Mouse (Mus musculus) neural tube, embryonic 11.5 days (tissue): ENCODE measurements at regions not wholly inside any gene's neighbourhood (a gene's known extent, or its start where the extent isn't known, plus 50 kb on each side); places are given as distances from the start of the nearest gene placed in this dataset.

Experiments used
- ATAC-seq: fragments of 200-750 bp; cut with Nextera tagmentation; 2 replicates; pipeline ENCODE4 v1.8.0; 2017; ENCODE audit warnings: moderate number of reproducible peaks, mild to moderate bottlenecking, moderate TSS enrichment, moderate library complexity; ENCODE audit not compliant: insufficient read depth, low FRiP score, low TSS enrichment
- DNase-seq: peaks from one replicate; pipeline ENCODE4 v3.0.0-alpha.2; 2015; ENCODE audit warnings: low spot score
- H3K27ac ChIP-seq: fragments of 300-500 bp; sonication (generic); 2 replicates; pipeline ENCODE4 v1.5.1; 2014; ENCODE audit warnings: low read depth, mild to moderate bottlenecking, low read length
- H3K27me3 ChIP-seq: fragments of 300-500 bp; sonication (generic); 2 replicates; pipeline ENCODE4 v1.6.1; 2014; ENCODE audit warnings: mild to moderate bottlenecking, low read length, mixed read lengths; ENCODE audit not compliant: control insufficient read depth, insufficient read depth
- H3K36me3 ChIP-seq: fragments of 300-500 bp; sonication (generic); 2 replicates; pipeline ENCODE4 v1.6.1; 2014; ENCODE audit warnings: mild to moderate bottlenecking, low read length, moderate library complexity, mixed read lengths; ENCODE audit not compliant: control insufficient read depth, insufficient read depth
- H3K4me1 ChIP-seq: fragments of 300-500 bp; sonication (generic); 2 replicates; pipeline ENCODE4 v1.6.1; 2014; ENCODE audit warnings: low read length, mixed read lengths; ENCODE audit not compliant: control insufficient read depth, insufficient read depth
- H3K4me2 ChIP-seq: fragments of 300-500 bp; sonication (generic); 2 replicates; pipeline ENCODE4 v1.6.1; 2014; ENCODE audit warnings: low read depth, mild to moderate bottlenecking, moderate library complexity
- H3K4me3 ChIP-seq: fragments of 300-500 bp; sonication (generic); 2 replicates; pipeline ENCODE4 v1.5.1; 2014; ENCODE audit warnings: low read depth, low read length
- H3K9ac ChIP-seq: fragments of 300-500 bp; sonication (generic); 2 replicates; pipeline ENCODE4 v1.6.1; 2014; ENCODE audit warnings: mild to moderate bottlenecking, low read length
- H3K9me3 ChIP-seq: fragments of 300-500 bp; sonication (generic); 2 replicates; pipeline ENCODE4 v1.6.1; 2016; ENCODE audit warnings: low read length; ENCODE audit not compliant: control insufficient read depth
- WGBS: fragments of 180-500 bp; shearing (Covaris S2); extraction: QIAGEN DNeasy Blood & Tissue Kit; methylation state at CpG from one replicate; pipeline ENCODE4 v1.1.7; 2014; 5-methylcytosine and 5-hydroxymethylcytosine counted together

GRCm38 (mm10) chr2:128438897-128439296 lies 152.1 kb upstream of the Spdye4c start:
- ATAC-seq (no peak), DNase-seq (no peak)
- Histone ChIP-seq H3K27ac (no peak overlapping the region), H3K4me1 (0 out of 2 replicates have a peak, but pooled peaks cover 3% of the 10 kb centered on the region), H3K36me3 (no peaks in the 10 kb centered on the region), H3K4me3 (no peak overlapping the region), H3K9me3 (no peaks in the 10 kb centered on the region), H3K9ac (no peak overlapping the region), H3K27me3 (no peaks in the 10 kb centered on the region), H3K4me2 (no peak overlapping the region)
- 96% methylated on average over 2 of the region's 2 CpGs for WGBS

- DNase-seq (no peak), ATAC-seq (no peak)
- Histone ChIP-seq H3K27me3 (no peaks in the 10 kb centered on the region), H3K27ac (no peak overlapping the region), H3K4me2 (no peak overlapping the region), H3K9ac (no peak overlapping the region), H3K36me3 (no peaks in the 10 kb centered on the region), H3K9me3 (no peaks in the 10 kb centered on the region), H3K4me1 (no peaks in the 10 kb centered on the region), H3K4me3 (no peak overlapping the region)
- WGBS, result 75% methylated on average over 7 of the region's 7 CpGs
These were observed 146.4 kb upstream of the Spdye4c start for GRCm38 (mm10) chr2:128444599-128445011.

- Histone ChIP-seq H3K9ac (no peak overlapping the region), H3K4me2 (no peak overlapping the region), H3K9me3 (no peaks in the 10 kb centered on the region), H3K36me3 (no peaks in the 10 kb centered on the region), H3K27ac (no peak overlapping the region), H3K4me3 (no peak overlapping the region), H3K4me1 (no peaks in the 10 kb centered on the region), H3K27me3 (no peaks in the 10 kb centered on the region)
- ATAC-seq, result no peak
- no peak for DNase-seq
- 92% methylated on average over 5 of the region's 5 CpGs for WGBS
These were observed 145.6 kb upstream of the Spdye4c start for GRCm38 (mm10) chr2:128445443-128445842.

- H3K9me3 ChIP-seq, result no peaks in the 10 kb centered on the region
- no peak overlapping the region for H3K27ac ChIP-seq
- no peak overlapping the region for H3K9ac ChIP-seq
- ATAC-seq (no peak), DNase-seq (no peak)
- no peak overlapping the region for H3K4me3 ChIP-seq
- H3K27me3 ChIP-seq, result no peaks in the 10 kb centered on the region
- H3K4me2 ChIP-seq, result no peak overlapping the region
- 79% methylated on average over 3 of the region's 3 CpGs for WGBS
- H3K4me1 ChIP-seq, result no peaks in the 10 kb centered on the region
- no peaks in the 10 kb centered on the region for H3K36me3 ChIP-seq
These were observed 141.7 kb upstream of the Spdye4c start for GRCm38 (mm10) chr2:128449294-128449693.

- no peak for ATAC-seq
- WGBS, result 92% methylated on average over 4 of the region's 4 CpGs
- Histone ChIP-seq H3K9ac (no peak overlapping the region), H3K36me3 (no peaks in the 10 kb centered on the region), H3K4me1 (no peaks in the 10 kb centered on the region), H3K4me3 (no peak overlapping the region), H3K4me2 (no peak overlapping the region), H3K27me3 (no peaks in the 10 kb centered on the region), H3K27ac (no peak overlapping the region), H3K9me3 (no peaks in the 10 kb centered on the region)
- no peak for DNase-seq
These were observed 141.0 kb upstream of the Spdye4c start for GRCm38 (mm10) chr2:128450045-128450444.

- no peak overlapping the region for H3K27ac ChIP-seq
- no peaks in the 10 kb centered on the region for H3K9me3 ChIP-seq
- no peak overlapping the region for H3K9ac ChIP-seq
- no peak for ATAC-seq
- no peak for DNase-seq
- H3K4me2 ChIP-seq, result no peak overlapping the region
- WGBS, result 73% methylated on average over 5 of the region's 5 CpGs
- no peaks in the 10 kb centered on the region for H3K36me3 ChIP-seq
- H3K4me3 ChIP-seq, result no peak overlapping the region
- no peaks in the 10 kb centered on the region for H3K27me3 ChIP-seq
- H3K4me1 ChIP-seq, result no peaks in the 10 kb centered on the region
These were observed 139.3 kb upstream of the Spdye4c start for GRCm38 (mm10) chr2:128451554-128452239.

GRCm38 (mm10) chr2:128452582-128452981 lies 138.4 kb upstream of the Spdye4c start:
- H3K4me3 ChIP-seq, result no peak overlapping the region
- H3K27ac ChIP-seq, result no peak overlapping the region
- DNase-seq (no peak), ATAC-seq (no peak)
- no peak overlapping the region for H3K9ac ChIP-seq
- no peaks in the 10 kb centered on the region for H3K4me1 ChIP-seq
- no peak overlapping the region for H3K4me2 ChIP-seq
- no peaks in the 10 kb centered on the region for H3K27me3 ChIP-seq
- WGBS, result 81% methylated on average over 1 of the region's 1 CpGs
- no peaks in the 10 kb centered on the region for H3K9me3 ChIP-seq
- H3K36me3 ChIP-seq, result no peaks in the 10 kb centered on the region

- H3K4me1 ChIP-seq, result no peaks in the 10 kb centered on the region
- no peak for ATAC-seq
- H3K4me3 ChIP-seq, result no peak overlapping the region
- no peaks in the 10 kb centered on the region for H3K27me3 ChIP-seq
- H3K4me2 ChIP-seq, result no peak overlapping the region
- no peak overlapping the region for H3K9ac ChIP-seq
- H3K27ac ChIP-seq, result no peak overlapping the region
- H3K9me3 ChIP-seq, result no peaks in the 10 kb centered on the region
- no peaks in the 10 kb centered on the region for H3K36me3 ChIP-seq
- WGBS, result 87% methylated on average over 13 of the region's 13 CpGs
- no peak for DNase-seq
These were observed 136.5 kb upstream of the Spdye4c start for GRCm38 (mm10) chr2:128454509-128454908.

- no peak for DNase-seq
- Histone ChIP-seq H3K36me3 (no peaks in the 10 kb centered on the region), H3K4me2 (no peak overlapping the region), H3K27ac (no peak overlapping the region), H3K4me1 (no peaks in the 10 kb centered on the region), H3K4me3 (no peak overlapping the region), H3K27me3 (no peaks in the 10 kb centered on the region), H3K9ac (no peak overlapping the region), H3K9me3 (no peaks in the 10 kb centered on the region)
- ATAC-seq, result no peak
- WGBS, result 86% methylated on average over 6 of the region's 6 CpGs
These were observed 133.3 kb upstream of the Spdye4c start for GRCm38 (mm10) chr2:128457591-128458209.
